Mouse (Mus musculus) forebrain, postnatal 0 days (tissue): ENCODE results near the gene Golga3. TPM values are rescaled to one million over a fixed set of nuclear protein-coding genes. Genes with fewer than 3 reads are reported as not detected.
A peak's percentile ranks its signal among the peaks of the same experiment; 100 is the strongest.

ENCODE experiments used
- ATAC-seq: fragments of 200-750 bp; cut with Nextera tagmentation; 2 replicates; pipeline ENCODE4 v1.8.0; 2017; ENCODE audit warnings: mild to moderate bottlenecking, moderate library complexity
- DNase-seq: peaks from one replicate; pipeline ENCODE4 v3.0.0-alpha.2; 2015
- H3K27ac ChIP-seq: fragments of 300-500 bp; sonication (generic); 2 replicates; pipeline ENCODE4 v1.5.1; 2014; ENCODE audit warnings: low read depth, mild to moderate bottlenecking, antibody characterized with exemption, low read length, moderate library complexity, mixed read lengths
- H3K27me3 ChIP-seq: fragments of 300-500 bp; sonication (generic); 2 replicates; pipeline ENCODE4 v1.6.1; 2014; ENCODE audit warnings: mild to moderate bottlenecking, low read length, mixed read lengths; ENCODE audit not compliant: insufficient read depth
- H3K36me3 ChIP-seq: fragments of 300-500 bp; sonication (generic); 2 replicates; pipeline ENCODE4 v1.6.1; 2014; ENCODE audit warnings: mild to moderate bottlenecking, moderate library complexity; ENCODE audit not compliant: insufficient read depth
- H3K4me1 ChIP-seq: fragments of 300-500 bp; sonication (generic); 2 replicates; pipeline ENCODE4 v1.6.1; 2014; ENCODE audit warnings: antibody characterized with exemption; ENCODE audit not compliant: insufficient read depth
- H3K4me2 ChIP-seq: fragments of 300-500 bp; sonication (generic); 2 replicates; pipeline ENCODE4 v1.6.1; 2014; ENCODE audit warnings: low read depth, mild to moderate bottlenecking, moderate library complexity
- H3K4me3 ChIP-seq: fragments of 300-500 bp; sonication (generic); 2 replicates; pipeline ENCODE4 v1.5.1; 2014; ENCODE audit warnings: low read depth, low read length, mixed read lengths
- H3K9ac ChIP-seq: fragments of 300-500 bp; sonication (generic); 2 replicates; pipeline ENCODE4 v1.6.1; 2014; ENCODE audit warnings: mild to moderate bottlenecking
- H3K9me3 ChIP-seq: fragments of 300-500 bp; sonication (generic); 2 replicates; pipeline ENCODE4 v1.6.1; 2016; ENCODE audit warnings: low read length
- CTCF ChIP-seq: sonication (generic); IDR thresholded peaks from 2 replicates; pipeline ENCODE4 v1.5.1; 2016; ENCODE audit warnings: antibody characterized with exemption, control low read depth, low read depth
- WGBS: fragments of 180-500 bp; shearing (Covaris S2); extraction: QIAGEN DNeasy Blood & Tissue Kit; methylation state at CpG from one replicate; pipeline ENCODE4 v1.1.7; 2014; 5-methylcytosine and 5-hydroxymethylcytosine counted together
- polyA plus RNA-seq: library from polyadenylated mRNA; unstranded; fragments of >200 nt; fragmentation: Nextera tagmentation; extraction: Ambion mirVana; gene quantifications from 2 replicates; pipeline ENCODE4 v1.2.1, GENCODE M21; 2015
- total RNA-seq: library from RNA; depleted of rRNA; stranded (reverse); fragments of >200 nt; gene quantifications from 2 replicates; pipeline ENCODE4 v1.2.3, GENCODE M21; 2014; rRNA removed

Golga3 gene
- total RNA-seq, result 17.8 and 25.1 TPM in 2 replicates
- polyA plus RNA-seq, result 12.7 and 15.9 TPM in 2 replicates

DNA sequence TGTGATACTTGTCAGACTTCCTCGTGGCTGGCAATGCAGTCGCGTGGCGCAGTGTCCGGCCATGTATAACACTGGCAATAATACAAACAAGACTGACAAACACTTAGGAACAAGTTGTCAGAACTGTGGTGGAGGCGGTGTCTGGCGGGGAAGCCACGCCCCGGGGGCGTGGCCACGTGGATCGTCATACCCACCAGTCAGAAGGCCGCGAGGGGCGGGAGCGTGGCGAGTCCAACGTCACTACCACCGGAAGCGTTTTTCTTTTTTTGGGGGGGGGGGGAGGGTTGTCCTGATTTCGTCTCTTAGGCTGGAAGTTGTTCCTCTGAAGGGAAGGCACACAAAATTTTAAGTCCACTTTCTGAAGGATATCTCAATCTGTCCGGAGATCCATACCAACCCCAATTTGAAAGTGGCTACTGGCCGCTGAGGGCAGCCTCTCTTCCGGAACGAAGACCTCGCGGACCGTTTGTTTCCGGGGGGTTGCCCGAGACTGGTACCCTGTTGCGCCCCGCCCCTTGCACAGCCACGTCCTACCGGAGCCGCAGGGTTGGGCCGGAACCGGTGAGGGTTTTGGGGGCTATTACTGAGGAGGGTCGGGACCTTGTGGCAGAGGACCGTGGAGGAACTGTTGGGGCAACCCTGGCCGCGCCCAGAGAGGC is at the start of gene Golga3:
Gene Golga3, plus strand, starts transcription at position 340 of the 659 bp plus-strand sequence.
- peak; percentile 96 for DNase-seq
- peak within 1 kb of the TSS; percentile 68 for H3K4me3 ChIP-seq
- H3K4me2 ChIP-seq, result peak within 1 kb of the TSS; percentile 70
- H3K9ac ChIP-seq, result peak within 1 kb of the TSS; percentile 92
- H3K9me3 ChIP-seq, result no peaks in the 10 kb centered on the region
- peaks cover 15% of the 10 kb centered on the region for H3K36me3 ChIP-seq
- under 1% methylated on average over 40 of the region's 41 CpGs for whole genome bisulfite sequencing
- TF ChIP-seq CTCF, result no peak
- ATAC-seq, result peak; percentile 99
- peak within 1 kb of the TSS; percentile 73 for H3K27ac ChIP-seq
- H3K27me3 ChIP-seq, result no peaks in the 10 kb centered on the region
- peaks cover 9% of the 10 kb centered on the region for H3K4me1 ChIP-seq

DNA sequence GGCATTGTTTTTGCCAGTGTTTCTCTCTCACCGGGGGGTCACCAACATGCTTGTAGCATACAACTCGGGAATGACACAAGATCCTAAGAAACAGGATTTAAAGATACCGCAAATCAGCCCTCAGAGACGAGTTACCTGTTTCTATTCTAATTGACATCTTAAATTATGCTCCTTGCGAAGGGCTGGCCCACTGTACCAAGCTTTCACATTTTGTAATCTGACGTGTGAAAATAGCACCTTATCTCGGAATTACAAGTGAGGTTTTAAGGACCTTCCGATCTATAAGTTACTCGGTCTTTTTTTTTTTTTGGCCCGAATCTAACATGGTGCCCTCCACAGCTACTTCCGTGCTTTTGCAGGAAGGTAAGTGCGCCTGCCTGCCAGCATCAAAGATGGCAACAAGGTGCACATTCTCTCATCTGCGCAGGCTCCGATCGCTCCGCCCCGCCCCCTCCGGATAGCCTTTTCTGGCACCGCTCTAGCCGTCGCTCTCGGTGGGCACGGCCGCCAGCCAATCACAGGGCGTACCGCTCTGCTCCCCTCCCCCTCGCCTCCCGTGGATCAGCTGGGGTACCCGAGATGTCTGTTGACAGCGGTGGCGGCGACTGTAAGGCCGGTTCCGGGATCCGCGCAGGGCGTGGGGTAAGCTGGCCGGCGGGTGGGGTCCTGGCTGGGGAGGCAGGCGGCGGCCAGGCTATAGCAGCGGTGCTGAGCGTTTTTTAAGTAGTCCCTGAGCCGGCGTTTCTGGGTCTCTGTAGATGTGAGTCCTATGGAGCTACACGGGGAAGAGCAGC is 41.0 kb upstream of the Golga3 start, which contains the start of gene Chfr:
Gene Chfr, plus strand, starts transcription at position 550 of the 794 bp plus-strand sequence.
- DNase-seq (peak; percentile 99), ATAC-seq (peak; percentile 99)
- Histone ChIP-seq H3K4me3 (peak within 1 kb of the TSS; percentile 75), H3K4me2 (peak within 1 kb of the TSS; percentile 80), H3K27me3 (no peaks in the 10 kb centered on the region), H3K4me1 (peaks cover 4% of the 10 kb centered on the region; the same call in 1 of the 2 replicates), H3K27ac (peak within 1 kb of the TSS; percentile 83), H3K9ac (peak within 1 kb of the TSS; percentile 80), H3K36me3 (peaks cover 11% of the 10 kb centered on the region), H3K9me3 (no peaks in the 10 kb centered on the region)
- 4% methylated on average over 46 of the region's 46 CpGs for WGBS
- TF ChIP-seq CTCF, result peak; percentile 26; the same call in 1 of the 2 replicates

DNA sequence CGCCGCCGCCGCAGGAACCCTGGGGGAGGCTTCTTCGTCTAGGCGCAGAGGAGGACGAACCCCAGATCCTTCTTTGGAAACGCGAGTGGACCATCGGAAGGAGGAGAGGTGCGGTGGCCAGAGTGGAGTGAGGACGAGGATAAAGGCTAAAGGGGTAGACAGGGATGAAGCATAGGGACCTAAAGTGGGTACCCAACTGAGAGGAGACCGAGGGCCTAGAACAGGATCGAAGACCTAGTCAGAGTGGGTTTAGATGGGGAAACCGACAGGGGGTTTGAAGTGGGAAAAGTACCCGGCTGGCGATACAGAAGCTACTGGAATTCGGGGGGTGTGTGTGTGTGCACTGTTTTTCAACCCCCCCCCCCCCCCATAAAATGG is 40.4 kb upstream of the Golga3 start:
- Histone ChIP-seq H3K36me3 (peaks cover 7% of the 10 kb centered on the region; the same call in 1 of the 2 replicates), H3K4me1 (peaks cover 4% of the 10 kb centered on the region; the same call in 1 of the 2 replicates), H3K27ac (peak overlapping the region; percentile 83), H3K9me3 (no peaks in the 10 kb centered on the region), H3K9ac (peak overlapping the region; percentile 80), H3K4me3 (peak overlapping the region; percentile 75), H3K4me2 (peak overlapping the region; percentile 80), H3K27me3 (no peaks in the 10 kb centered on the region)
- peak; percentile 5; the same call in 1 of the 2 replicates for ATAC-seq
- 4% methylated on average over 18 of the region's 18 CpGs for WGBS
- no peak for TF ChIP-seq CTCF
- no peak for DNase-seq

DNA sequence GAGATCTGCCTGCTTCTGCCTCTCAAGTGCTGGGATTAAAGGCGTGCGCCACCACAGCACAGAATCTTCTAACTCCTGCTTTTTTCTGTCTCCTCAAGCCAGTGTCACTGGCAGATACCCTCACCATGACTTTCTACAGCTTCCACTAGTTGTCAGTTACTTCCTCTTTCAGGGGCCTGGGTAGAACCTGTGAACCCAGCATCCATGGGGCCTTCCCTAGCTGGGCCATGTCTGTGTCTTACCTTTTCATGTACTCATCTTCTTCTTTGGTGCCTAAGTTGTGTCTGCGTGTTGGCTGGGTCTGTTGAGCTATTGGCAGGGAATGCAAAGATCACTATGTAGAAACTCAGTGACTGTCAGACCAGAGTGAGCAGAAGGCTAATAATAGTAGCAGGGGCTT is 38.7 kb upstream of the Golga3 start:
- H3K4me3 ChIP-seq, result no peak overlapping the region
- H3K27me3 ChIP-seq, result no peaks in the 10 kb centered on the region
- peaks cover 4% of the 10 kb centered on the region; the same call in 1 of the 2 replicates for H3K4me1 ChIP-seq
- H3K27ac ChIP-seq, result no peak overlapping the region
- no peak for TF ChIP-seq CTCF
- H3K36me3 ChIP-seq, result peaks cover 14% of the 10 kb centered on the region
- H3K9me3 ChIP-seq, result no peaks in the 10 kb centered on the region
- 100% methylated on average over 3 of the region's 3 CpGs for WGBS
- DNase-seq, result no peak
- no peak overlapping the region for H3K4me2 ChIP-seq
- no peak overlapping the region for H3K9ac ChIP-seq
- no peak for ATAC-seq

DNA sequence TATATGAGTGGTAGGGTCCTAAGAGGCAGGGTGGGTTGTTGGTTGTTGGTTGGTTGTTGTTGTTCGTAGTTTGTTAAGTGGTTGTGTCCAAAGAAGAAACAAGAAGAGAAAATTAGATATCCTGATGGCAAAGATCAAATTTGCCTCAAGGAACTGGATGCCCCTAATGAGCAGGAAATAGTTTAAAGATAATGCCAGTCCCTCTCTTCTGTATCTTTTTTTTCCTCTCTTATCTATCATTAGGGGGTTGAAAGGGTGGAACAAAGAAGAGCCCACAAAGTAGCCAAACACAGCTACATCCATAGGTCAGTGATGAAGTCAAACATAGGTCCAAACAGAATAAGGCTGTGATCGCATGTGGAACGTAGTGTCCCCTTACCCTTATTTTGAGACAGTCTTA is 37.2 kb upstream of the Golga3 start:
- H3K4me3 ChIP-seq, result no peak overlapping the region
- H3K27ac ChIP-seq, result no peak overlapping the region
- no peaks in the 10 kb centered on the region for H3K27me3 ChIP-seq
- H3K36me3 ChIP-seq, result peaks cover 28% of the 10 kb centered on the region
- TF ChIP-seq CTCF, result no peak
- no peak overlapping the region for H3K4me2 ChIP-seq
- ATAC-seq (no peak), DNase-seq (no peak)
- H3K4me1 ChIP-seq, result peaks cover 4% of the 10 kb centered on the region; the same call in 1 of the 2 replicates
- WGBS, result 95% methylated on average over 3 of the region's 3 CpGs
- H3K9ac ChIP-seq, result no peak overlapping the region
- no peaks in the 10 kb centered on the region for H3K9me3 ChIP-seq

DNA sequence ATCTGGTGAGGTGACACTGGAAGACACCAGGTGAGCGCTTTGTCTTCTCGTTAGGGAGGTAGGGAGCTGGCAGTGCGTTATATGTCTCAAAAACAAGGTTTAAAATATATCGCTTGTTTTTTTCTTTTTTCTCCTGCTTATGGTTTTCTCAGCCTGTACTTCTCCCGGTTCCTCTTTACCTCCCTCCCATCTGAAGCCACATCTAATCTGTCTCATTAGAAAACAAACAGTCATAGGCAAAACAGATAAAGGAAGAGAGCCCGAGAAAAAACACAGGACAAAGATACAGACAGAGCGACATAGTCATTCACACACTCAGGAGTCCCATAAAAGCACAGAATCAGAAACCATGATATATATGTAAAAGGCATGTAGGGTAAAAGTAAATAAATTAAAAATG is 36.1 kb upstream of the Golga3 start:
- WGBS, result 93% methylated on average over 7 of the region's 7 CpGs
- Histone ChIP-seq H3K27me3 (no peaks in the 10 kb centered on the region), H3K4me1 (no peaks in the 10 kb centered on the region), H3K27ac (no peak overlapping the region), H3K36me3 (peaks cover 35% of the 10 kb centered on the region), H3K4me2 (no peak overlapping the region), H3K4me3 (no peak overlapping the region), H3K9ac (no peak overlapping the region), H3K9me3 (no peaks in the 10 kb centered on the region)
- no peak for ATAC-seq
- no peak for TF ChIP-seq CTCF
- DNase-seq, result no peak

DNA sequence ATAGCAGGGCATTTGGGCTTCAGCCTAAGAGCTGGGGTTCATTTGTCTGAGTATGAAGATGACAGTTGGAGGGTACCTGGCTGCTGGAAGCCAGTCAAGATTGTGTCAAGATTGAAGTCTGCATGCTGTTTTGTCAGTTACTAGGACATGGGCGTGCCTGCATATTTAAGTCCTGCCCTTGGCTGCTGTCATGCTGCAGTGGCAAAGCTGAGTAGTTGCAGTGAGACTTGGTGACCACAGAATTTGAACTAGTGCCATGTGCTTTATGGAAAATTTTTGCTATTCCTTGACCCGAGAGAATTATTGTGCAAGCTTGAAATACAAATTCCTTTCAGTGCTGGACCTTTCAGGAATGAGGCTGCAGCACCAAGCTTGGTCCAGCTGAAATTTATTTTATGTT is 34.2 kb upstream of the Golga3 start:
- Histone ChIP-seq H3K9ac (no peak overlapping the region), H3K27me3 (no peaks in the 10 kb centered on the region)
- WGBS, result 93% methylated on average over 2 of the region's 2 CpGs

More for the DNA sequence above, 34.2 kb upstream of the Golga3 start:
- DNase-seq (no peak), ATAC-seq (no peak)
- Histone ChIP-seq H3K36me3 (peaks cover 52% of the 10 kb centered on the region), H3K4me1 (no peaks in the 10 kb centered on the region), H3K9me3 (no peaks in the 10 kb centered on the region), H3K4me3 (no peak overlapping the region), H3K27ac (no peak overlapping the region), H3K4me2 (no peak overlapping the region)
- TF ChIP-seq CTCF, result no peak
